Mouse (Mus musculus): Measurements from ENCODE around the gene Nat8f7.
"Not testable (repeated sequence)": the region's sequence is repeated elsewhere in the genome, so short reads cannot be mapped to it uniquely, and the experiment has no call there.

Gene Nat8f7

GRCm38 (mm10) chr6:85713105-85713504 lies at the start of gene Nat8f7:
Gene Nat8f7 (minus strand): TSS chr6:85713205.
- DNase-seq (ENCODE audit: low spot score in 2 of 2), result not testable (repeated sequence)

GRCm38 (mm10) chr6:85762678-85763077 lies 49.7 kb upstream of the Nat8f7 start:
- DNase-seq (ENCODE audit: low spot score in 2 of 2), result not testable (repeated sequence)

- not testable (repeated sequence) for DNase-seq (ENCODE audit: low spot score in 2 of 2)
Observed at GRCm38 (mm10) chr6:85755705-85756249, 42.8 kb upstream of the Nat8f7 start.

DNA sequence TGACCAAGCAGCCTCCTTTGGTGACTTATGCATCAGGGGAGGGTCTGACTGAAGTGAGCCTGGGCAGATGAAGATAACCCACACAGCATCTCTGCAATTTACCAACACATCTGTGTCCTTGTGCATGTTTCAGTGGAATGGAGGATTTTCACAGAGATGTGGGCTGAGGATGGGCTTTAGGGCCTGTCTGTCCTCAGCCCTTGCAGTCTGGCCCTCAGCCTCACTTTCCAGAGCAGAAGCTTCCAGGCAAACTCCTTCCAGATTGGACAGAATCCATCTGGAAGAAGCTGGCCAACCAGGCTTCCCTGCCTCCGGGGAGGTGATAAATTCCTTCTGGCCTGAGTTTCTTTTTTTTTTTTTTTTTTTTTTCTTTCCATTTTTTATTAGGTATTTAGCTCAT lies 3.4 kb downstream of the Nat8f7 start:
- DNase-seq (ENCODE audit: low spot score in 2 of 2), result not testable (repeated sequence)

GRCm38 (mm10) chr6:85709206-85709605 lies 3.8 kb downstream of the Nat8f7 start:
- DNase-seq (ENCODE audit: low spot score in 2 of 2), result not testable (repeated sequence)

GRCm38 (mm10) chr6:85701943-85702342 lies 11.1 kb downstream of the Nat8f7 start:
- not testable (repeated sequence) for DNase-seq (ENCODE audit: low spot score in 2 of 2)
